Mouse (Mus musculus): ENCODE results near the gene Adamtsl1.

GRCm38 (mm10) chr4:86306753-86307152 lies 792.8 kb downstream of the Adamtsl1 start:
- TF ChIP-seq CTCF (IDR thresholded peaks at IDR 0.05; ENCODE audit: low read depth) (no peak), EP300 (IDR thresholded peaks at IDR 0.05; ENCODE audit: low read depth) (no peak)
